Mouse (Mus musculus) ES-Bruce4 (cell line): ENCODE measurements at regions not wholly inside any gene's neighbourhood (a gene's known extent, or its start where the extent isn't known, plus 50 kb on each side); places are given as distances from the start of the nearest gene placed in this dataset.

Experiments
- CTCF ChIP-seq: IDR thresholded peaks from one replicate; pipeline ENCODE4 v1.8.1; 2011; ENCODE audit warnings: low read depth, low read length
- POLR2A ChIP-seq: IDR thresholded peaks from one replicate; pipeline ENCODE4 v1.8.1; 2011; ENCODE audit warnings: low read length; ENCODE audit not compliant: insufficient read depth

GRCm38 (mm10) chr8:6582732-6583131 lies 1477.6 kb upstream of the Slc10a2 start:
- TF ChIP-seq POLR2A, result no peak
- no peak for TF ChIP-seq CTCF
